Mouse (Mus musculus): ENCODE results near the gene Nufip1. TPM values are rescaled to one million over a fixed set of nuclear protein-coding genes. Genes with fewer than 3 reads are reported as not detected.

Gene Nufip1
- total and polyA plus RNA-seq, 2 experiments from 2014 or later, result 13.8 to 14.4 TPM

- no peaks in the 10 kb centered on the region; the same call in 1 of the 2 replicates for H3K4me1 ChIP-seq (ENCODE audit: insufficient read depth)
- no peak overlapping the region for H3K27ac ChIP-seq (ENCODE audit: low read depth, low read length)
- H3K4me2 ChIP-seq (ENCODE audit: low read depth), result no peak overlapping the region
- H3K36me3 ChIP-seq (ENCODE audit: insufficient read depth), result no peaks in the 10 kb centered on the region
- ATAC-seq (no peak), DNase-seq (no peak)
- no peak for TF ChIP-seq CTCF (IDR thresholded peaks at IDR 0.05; ENCODE audit: low read depth)
- no peak overlapping the region for H3K4me3 ChIP-seq (ENCODE audit: low read depth, low read length)
- H3K9me3 ChIP-seq (ENCODE audit: low read length), result no peaks in the 10 kb centered on the region
- 67% methylated on average over 11 of the region's 11 CpGs for WGBS
- no peak overlapping the region for H3K9ac ChIP-seq
- H3K27me3 ChIP-seq (ENCODE audit: insufficient read depth, low read length), result no peaks in the 10 kb centered on the region
These were observed 39.8 kb downstream of the Nufip1 start for GRCm38 (mm10) chr14:76150499-76150898.

DNA sequence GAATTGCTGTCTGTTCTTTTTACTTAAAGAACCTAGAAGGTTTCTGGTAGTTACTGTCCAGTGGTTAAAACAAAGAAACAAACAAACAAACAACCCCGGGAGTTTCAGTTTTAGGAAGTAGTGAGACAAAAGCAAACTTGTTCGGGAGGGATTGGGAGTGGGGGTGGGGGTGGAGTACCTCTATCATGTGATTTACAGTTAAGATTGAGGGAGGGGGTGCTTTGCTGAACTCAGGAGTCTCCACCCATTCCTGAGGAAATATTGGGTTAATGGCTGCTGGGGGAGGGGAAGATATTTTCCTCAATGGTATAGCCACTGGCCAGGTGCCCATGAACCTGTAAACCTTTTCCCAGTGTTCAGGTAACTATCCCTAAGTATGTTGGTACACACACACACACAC lies 40.3 kb downstream of the Nufip1 start:
- Histone ChIP-seq H3K9ac (no peak overlapping the region), H3K4me3 (ENCODE audit: low read depth, low read length) (no peak overlapping the region), H3K27ac (ENCODE audit: low read depth, low read length) (no peak overlapping the region), H3K4me2 (ENCODE audit: low read depth) (0 out of 2 replicates have a peak overlapping the region, but pooled peaks have one; percentile 58), H3K36me3 (ENCODE audit: insufficient read depth) (no peaks in the 10 kb centered on the region), H3K4me1 (ENCODE audit: insufficient read depth) (no peaks in the 10 kb centered on the region; the same call in 1 of the 2 replicates), H3K27me3 (ENCODE audit: insufficient read depth, low read length) (no peaks in the 10 kb centered on the region), H3K9me3 (ENCODE audit: low read length) (no peaks in the 10 kb centered on the region)
- ATAC-seq (no peak), DNase-seq (no peak)
- WGBS, result 58% methylated on average over 2 of the region's 2 CpGs
- no peak for TF ChIP-seq CTCF (IDR thresholded peaks at IDR 0.05; ENCODE audit: low read depth)

DNA sequence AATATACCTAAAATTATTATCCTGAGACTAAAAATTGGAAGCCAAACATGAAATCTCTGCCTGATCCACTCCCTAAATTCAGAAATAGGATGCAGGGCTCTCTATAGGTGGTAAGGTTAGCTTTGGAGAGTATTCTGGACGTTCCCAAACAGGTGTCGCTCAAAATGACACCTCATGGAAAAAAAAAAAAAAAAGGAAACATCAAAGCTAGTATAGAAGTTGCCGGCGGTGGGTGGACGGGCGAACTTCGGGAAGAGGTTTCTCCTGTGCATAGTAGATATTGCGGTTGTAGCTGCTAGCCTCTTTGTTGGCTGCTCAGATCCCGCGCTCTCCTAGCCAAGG lies 41.1 kb downstream of the Nufip1 start:
- peak overlapping the region; percentile 58 for H3K4me2 ChIP-seq (ENCODE audit: low read depth)
- no peaks in the 10 kb centered on the region for H3K9me3 ChIP-seq (ENCODE audit: low read length)
- H3K4me1 ChIP-seq (ENCODE audit: insufficient read depth), result no peaks in the 10 kb centered on the region; the same call in 1 of the 2 replicates
- H3K27me3 ChIP-seq (ENCODE audit: insufficient read depth, low read length), result no peaks in the 10 kb centered on the region
- peak overlapping the region; percentile 98 for H3K27ac ChIP-seq (ENCODE audit: low read depth, low read length)
- H3K36me3 ChIP-seq (ENCODE audit: insufficient read depth), result no peaks in the 10 kb centered on the region
- ATAC-seq (no peak), DNase-seq (no peak)
- peak overlapping the region; percentile 88 for H3K9ac ChIP-seq
- under 1% methylated on average over 10 of the region's 10 CpGs for WGBS
- peak overlapping the region; percentile 90 for H3K4me3 ChIP-seq (ENCODE audit: low read depth, low read length)
- TF ChIP-seq CTCF (IDR thresholded peaks at IDR 0.05; ENCODE audit: low read depth), result no peak

GRCm38 (mm10) chr14:76152162-76153002 lies 41.7 kb downstream of the Nufip1 start:
- Histone ChIP-seq H3K9me3 (ENCODE audit: low read length) (no peaks in the 10 kb centered on the region), H3K36me3 (ENCODE audit: insufficient read depth) (no peaks in the 10 kb centered on the region), H3K27me3 (ENCODE audit: insufficient read depth, low read length) (no peaks in the 10 kb centered on the region), H3K4me3 (ENCODE audit: low read depth, low read length) (peak overlapping the region; percentile 90), H3K4me2 (ENCODE audit: low read depth) (peak overlapping the region; percentile 58), H3K9ac (peak overlapping the region; percentile 88), H3K27ac (ENCODE audit: low read depth, low read length) (peak overlapping the region; percentile 98), H3K4me1 (ENCODE audit: insufficient read depth) (no peaks in the 10 kb centered on the region; the same call in 1 of the 2 replicates)
- 1% methylated on average over 41 of the region's 41 CpGs for WGBS
- peak; percentile 95 for ATAC-seq
- TF ChIP-seq CTCF (IDR thresholded peaks at IDR 0.05; ENCODE audit: low read depth), result peak; percentile 64
- peak; percentile 99 for DNase-seq

DNA sequence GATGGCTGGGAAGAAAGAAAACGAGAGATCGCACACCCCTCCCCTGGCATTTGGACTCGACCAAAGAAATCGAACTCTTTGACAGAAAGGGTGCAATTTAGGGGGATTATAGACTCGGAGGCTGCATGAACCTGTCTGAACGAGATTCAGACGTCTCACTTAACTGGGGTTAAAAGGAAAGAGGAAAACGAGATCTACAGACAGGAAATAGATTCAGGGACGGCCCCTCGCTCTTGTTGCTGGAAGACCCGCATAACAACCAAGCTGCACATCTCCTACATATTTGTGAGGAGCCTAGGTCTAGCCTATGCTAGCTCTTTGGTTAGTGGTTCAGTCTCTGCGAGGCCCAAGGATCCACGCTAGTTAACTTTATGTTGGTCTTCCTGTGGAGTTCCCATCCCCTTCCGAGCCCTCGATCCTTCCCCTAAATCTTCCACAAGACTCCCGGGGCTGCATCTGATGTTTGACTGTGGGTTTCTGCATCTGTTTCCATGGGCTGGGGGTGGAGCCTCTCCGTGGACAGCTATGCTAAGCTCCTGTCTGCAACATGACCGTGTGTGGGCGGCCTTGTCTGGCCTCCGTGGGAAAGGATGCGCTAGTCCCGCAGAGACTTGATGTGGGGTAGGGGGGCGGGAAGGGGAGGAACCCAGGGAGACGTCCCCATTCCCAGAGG lies 42.4 kb downstream of the Nufip1 start:
- no peaks in the 10 kb centered on the region; the same call in 1 of the 2 replicates for H3K4me1 ChIP-seq (ENCODE audit: insufficient read depth)
- ATAC-seq, result peak; percentile 63
- WGBS, result 5% methylated on average over 24 of the region's 24 CpGs
- no peak for TF ChIP-seq CTCF (IDR thresholded peaks at IDR 0.05; ENCODE audit: low read depth)
- H3K4me2 ChIP-seq (ENCODE audit: low read depth), result peak overlapping the region; percentile 58
- H3K27ac ChIP-seq (ENCODE audit: low read depth, low read length), result peak overlapping the region; percentile 98
- no peaks in the 10 kb centered on the region for H3K36me3 ChIP-seq (ENCODE audit: insufficient read depth)
- H3K9me3 ChIP-seq (ENCODE audit: low read length), result no peaks in the 10 kb centered on the region
- no peaks in the 10 kb centered on the region for H3K27me3 ChIP-seq (ENCODE audit: insufficient read depth, low read length)
- peak overlapping the region; percentile 45 for H3K9ac ChIP-seq
- no peak for DNase-seq
- H3K4me3 ChIP-seq (ENCODE audit: low read depth, low read length), result peak overlapping the region; percentile 90

- Histone ChIP-seq H3K4me1 (ENCODE audit: insufficient read depth) (no peaks in the 10 kb centered on the region; the same call in 1 of the 2 replicates), H3K4me3 (ENCODE audit: low read depth, low read length) (no peak overlapping the region; the same call in 1 of the 2 replicates), H3K36me3 (ENCODE audit: insufficient read depth) (no peaks in the 10 kb centered on the region), H3K27ac (ENCODE audit: low read depth, low read length) (no peak overlapping the region), H3K27me3 (ENCODE audit: insufficient read depth, low read length) (no peaks in the 10 kb centered on the region), H3K9ac (no peak overlapping the region), H3K9me3 (ENCODE audit: low read length) (no peaks in the 10 kb centered on the region), H3K4me2 (ENCODE audit: low read depth) (peak overlapping the region; percentile 58)
- DNase-seq (no peak), ATAC-seq (no peak)
- no peak for TF ChIP-seq CTCF (IDR thresholded peaks at IDR 0.05; ENCODE audit: low read depth)
- 25% methylated on average over 6 of the region's 6 CpGs for WGBS
These were observed 43.1 kb downstream of the Nufip1 start for GRCm38 (mm10) chr14:76153828-76154227.
